Mouse (Mus musculus) macrophage (primary cell): ENCODE results near the gene Lipe. TPM values are rescaled to one million over a fixed set of nuclear protein-coding genes. Genes with fewer than 3 reads are reported as not detected.

Experiments used
- polyA plus RNA-seq: library from polyadenylated mRNA; stranded (reverse); fragments of 250-400 nt; gene quantifications from 3 replicates; pipeline ENCODE4 v1.2.4, GENCODE M21; 2018; ENCODE audit warnings: inconsistent platforms

Gene Lipe
- polyA plus RNA-seq, 1 experiment from 2014 or later: 9.2 TPM

Other genes starting within 250 kb of the Lipe start
- 10.3 to 30.9 TPM (median 23.9 TPM) in 3 replicates for gene Pou2f2, start 219.0 kb downstream of the Lipe start, polyA plus RNA-seq
- gene Dedd2, start 178.1 kb downstream of the Lipe start, polyA plus RNA-seq: 2.2 to 9.2 TPM (median 3.1 TPM) in 3 replicates
- 4.1 to 4.8 TPM (median 4.5 TPM) in 3 replicates for gene Zfp526, start 177.3 kb downstream of the Lipe start, polyA plus RNA-seq
- 51.8 to 78.1 TPM (median 55.3 TPM) in 3 replicates for gene Gsk3a, start 160.9 kb downstream of the Lipe start, polyA plus RNA-seq
- 11.9 to 14.5 TPM (median 14.2 TPM) in 3 replicates for gene Erf, start 147.9 kb downstream of the Lipe start, polyA plus RNA-seq
- 88.9 to 139 TPM (median 118 TPM) in 3 replicates for gene Cic, start 131.0 kb downstream of the Lipe start, polyA plus RNA-seq
- 7.4 to 20.7 TPM (median 14.3 TPM) in 3 replicates for gene Pafah1b3, start 100.7 kb downstream of the Lipe start, polyA plus RNA-seq
- gene Prr19, start 97.3 kb downstream of the Lipe start, polyA plus RNA-seq: not detected in 3 replicates
- not detected in 3 replicates for gene Tmem145, start 92.6 kb downstream of the Lipe start, polyA plus RNA-seq
- gene Megf8, start 81.5 kb downstream of the Lipe start, polyA plus RNA-seq: 5.6 to 10.5 TPM (median 7.3 TPM) in 3 replicates
- not detected in 3 replicates for gene Cnfn, start 29.0 kb downstream of the Lipe start, polyA plus RNA-seq
- not detected in 3 replicates for gene Cxcl17, start 14.2 kb upstream of the Lipe start, polyA plus RNA-seq
- 5.5 to 15.5 TPM (median 10.5 TPM) in 3 replicates for gene Ceacam1, start 78.9 kb upstream of the Lipe start, polyA plus RNA-seq
- 0.19 TPM in 1 of 3 replicates, not detected in the others for gene Ceacam2, start 141.1 kb upstream of the Lipe start, polyA plus RNA-seq
- not detected in 3 replicates for gene Erich4, start 217.2 kb upstream of the Lipe start, polyA plus RNA-seq
- gene Dmac2, start 220.7 kb upstream of the Lipe start, polyA plus RNA-seq: 13.2 to 21.2 TPM (median 16.4 TPM) in 3 replicates
- 21.5 to 44.1 TPM (median 21.7 TPM) in 3 replicates for gene B3gnt8, start 227.9 kb upstream of the Lipe start, polyA plus RNA-seq